Mouse (Mus musculus) forebrain, embryonic 15.5 days (tissue): ENCODE measurements around the gene Myom1. TPM values are rescaled to one million over a fixed set of nuclear protein-coding genes. Genes with fewer than 3 reads are reported as not detected.

Source experiments
- ATAC-seq: fragments of 200-750 bp; cut with Nextera tagmentation; replicated peaks from 2 replicates; pipeline ENCODE4 v1.8.0; 2017; ENCODE audit warnings: mild to moderate bottlenecking, moderate TSS enrichment, moderate library complexity
- H3K27ac ChIP-seq: fragments of 300-500 bp; sonication (generic); replicated peaks from 2 replicates; pipeline ENCODE4 v1.5.1; 2015; ENCODE audit warnings: mild to moderate bottlenecking, inconsistent platforms
- H3K27me3 ChIP-seq: fragments of 300-500 bp; sonication (generic); 2 replicates; pipeline ENCODE4 v1.6.1; 2015; ENCODE audit warnings: inconsistent platforms
- H3K36me3 ChIP-seq: fragments of 300-500 bp; sonication (generic); 2 replicates; pipeline ENCODE4 v1.6.1; 2015; ENCODE audit warnings: mild to moderate bottlenecking, inconsistent platforms
- H3K4me1 ChIP-seq: fragments of 300-500 bp; sonication (generic); 2 replicates; pipeline ENCODE4 v1.6.1; 2015; ENCODE audit warnings: inconsistent platforms
- H3K4me2 ChIP-seq: fragments of 300-500 bp; sonication (generic); replicated peaks from 2 replicates; pipeline ENCODE4 v1.6.1; 2015; ENCODE audit warnings: mild to moderate bottlenecking, inconsistent platforms
- H3K4me3 ChIP-seq: fragments of 300-500 bp; sonication (generic); 2 replicates; pipeline ENCODE4 v1.5.1; 2015; ENCODE audit warnings: mild to moderate bottlenecking, inconsistent platforms
- H3K9ac ChIP-seq: fragments of 300-500 bp; sonication (generic); replicated peaks from 2 replicates; pipeline ENCODE4 v1.6.1; 2015; ENCODE audit warnings: mild to moderate bottlenecking, inconsistent platforms
- H3K9me3 ChIP-seq: fragments of 300-500 bp; sonication (generic); 2 replicates; pipeline ENCODE4 v1.6.1; 2016; ENCODE audit warnings: inconsistent platforms
- WGBS: fragments of 180-500 bp; shearing (Covaris S2); methylation state at CpG from one replicate; pipeline ENCODE4 v1.1.7; 2015; ENCODE audit warnings: mixed read lengths; 5-methylcytosine and 5-hydroxymethylcytosine counted together
- polyA plus RNA-seq: library from polyadenylated mRNA; unstranded; fragments of >200 nt; fragmentation: Nextera tagmentation; extraction: Ambion mirVana; gene quantifications from 2 replicates; pipeline ENCODE4 v1.2.1, GENCODE M21; 2015

Gene Myom1
- polyA plus RNA-seq, 1 experiment from 2014 or later = 1.7 TPM

- no peak for ATAC-seq
- 83% methylated on average over 1 of the region's 1 CpGs for WGBS
- Histone ChIP-seq H3K4me1 (no peaks in the 10 kb centered on the region), H3K27ac (no peak overlapping the region), H3K9ac (no peak overlapping the region), H3K27me3 (no peaks in the 10 kb centered on the region), H3K36me3 (no peaks in the 10 kb centered on the region), H3K9me3 (no peaks in the 10 kb centered on the region), H3K4me3 (no peak overlapping the region), H3K4me2 (no peak overlapping the region)
Measured at GRCm38 (mm10) chr17:71124674-71125073, 122.2 kb downstream of the Myom1 start.

DNA sequence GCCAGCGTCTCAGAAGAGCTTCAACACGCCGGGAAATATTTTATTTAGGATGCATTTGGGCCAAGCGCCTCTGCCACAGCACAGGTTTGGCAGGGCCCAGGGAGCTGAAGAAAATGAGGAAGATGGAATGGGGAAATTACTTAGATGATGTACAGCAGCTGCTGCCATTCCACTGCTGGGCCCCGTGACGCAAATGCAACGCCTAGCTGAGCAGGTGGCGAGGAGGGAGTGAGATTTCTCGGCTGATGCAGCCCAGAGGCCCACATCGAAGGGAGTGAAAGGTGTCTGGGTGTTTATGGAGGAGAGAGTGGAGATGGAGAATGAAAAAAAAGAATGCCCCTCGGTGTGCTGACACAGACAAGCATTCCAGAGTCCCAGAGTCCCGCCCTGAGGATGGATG, 123.1 kb downstream of the Myom1 start:
- H3K27me3 ChIP-seq = no peaks in the 10 kb centered on the region
- ATAC-seq = no peak
- WGBS = 76% methylated on average over 12 of the region's 12 CpGs

GRCm38 (mm10) chr17:71126001-71126400, 123.6 kb downstream of the Myom1 start:
- H3K9me3 ChIP-seq = no peaks in the 10 kb centered on the region
- no peaks in the 10 kb centered on the region for H3K36me3 ChIP-seq
- 85% methylated on average over 12 of the region's 12 CpGs for WGBS
- ATAC-seq = no peak
- H3K27me3 ChIP-seq = no peaks in the 10 kb centered on the region
- H3K27ac ChIP-seq = no peak overlapping the region
- no peak overlapping the region for H3K9ac ChIP-seq
- H3K4me2 ChIP-seq = no peak overlapping the region
- no peak overlapping the region for H3K4me3 ChIP-seq
- H3K4me1 ChIP-seq = no peaks in the 10 kb centered on the region

More for the DNA sequence above, 123.1 kb downstream of the Myom1 start:
- Histone ChIP-seq H3K9me3 (no peaks in the 10 kb centered on the region), H3K27ac (no peak overlapping the region), H3K4me3 (no peak overlapping the region), H3K4me1 (no peaks in the 10 kb centered on the region), H3K36me3 (no peaks in the 10 kb centered on the region), H3K4me2 (no peak overlapping the region), H3K9ac (no peak overlapping the region)

GRCm38 (mm10) chr17:71127464-71128110, 125.2 kb downstream of the Myom1 start:
- H3K27me3 ChIP-seq = no peaks in the 10 kb centered on the region
- ATAC-seq = no peak
- H3K27ac ChIP-seq = no peak overlapping the region
- no peak overlapping the region for H3K4me3 ChIP-seq
- no peaks in the 10 kb centered on the region for H3K9me3 ChIP-seq
- H3K9ac ChIP-seq = no peak overlapping the region
- WGBS = 84% methylated on average over 7 of the region's 7 CpGs
- H3K4me2 ChIP-seq = no peak overlapping the region
- no peaks in the 10 kb centered on the region for H3K4me1 ChIP-seq
- H3K36me3 ChIP-seq = no peaks in the 10 kb centered on the region

GRCm38 (mm10) chr17:71129489-71130261, 127.2 kb downstream of the Myom1 start:
- no peak overlapping the region for H3K27ac ChIP-seq
- no peak overlapping the region for H3K4me3 ChIP-seq
- 71% methylated on average over 9 of the region's 9 CpGs for WGBS
- H3K36me3 ChIP-seq = no peaks in the 10 kb centered on the region
- no peaks in the 10 kb centered on the region for H3K27me3 ChIP-seq
- no peaks in the 10 kb centered on the region for H3K9me3 ChIP-seq
- H3K9ac ChIP-seq = no peak overlapping the region
- H3K4me1 ChIP-seq = no peaks in the 10 kb centered on the region
- ATAC-seq = no peak
- no peak overlapping the region for H3K4me2 ChIP-seq

- Histone ChIP-seq H3K36me3 (no peaks in the 10 kb centered on the region), H3K4me1 (no peaks in the 10 kb centered on the region), H3K4me3 (no peak overlapping the region), H3K27ac (no peak overlapping the region), H3K9me3 (no peaks in the 10 kb centered on the region), H3K27me3 (no peaks in the 10 kb centered on the region), H3K9ac (no peak overlapping the region), H3K4me2 (no peak overlapping the region)
- no peak for ATAC-seq
Measured at GRCm38 (mm10) chr17:71132221-71132620, 129.8 kb downstream of the Myom1 start.

DNA sequence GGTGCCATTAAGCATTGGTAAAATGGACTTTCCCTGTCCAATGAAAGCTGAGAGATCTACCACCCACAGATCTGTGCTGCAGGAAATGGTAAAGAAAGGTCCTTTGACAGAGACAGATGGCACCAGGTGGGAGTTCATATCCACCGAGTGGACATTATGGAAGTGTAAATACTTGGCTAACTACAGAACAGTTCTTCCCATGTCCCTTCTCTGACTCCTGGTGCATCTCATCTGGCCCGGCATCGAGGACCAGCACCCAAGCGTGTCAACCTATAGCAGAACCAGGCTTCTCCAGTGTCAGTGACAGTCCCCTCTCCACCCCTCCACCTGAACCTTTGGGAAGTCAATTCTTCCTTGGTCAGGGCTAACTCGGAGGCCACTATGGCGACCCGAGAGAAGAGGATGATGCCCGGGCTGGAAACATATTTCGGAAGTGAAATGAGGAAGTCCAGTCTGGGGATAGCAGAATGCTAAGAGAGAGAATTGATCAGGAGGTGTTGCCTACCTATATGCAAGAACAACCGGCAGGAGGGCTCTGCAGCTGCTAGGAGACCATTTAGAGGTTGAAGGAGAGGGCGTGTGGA, 130.5 kb downstream of the Myom1 start:
- no peaks in the 10 kb centered on the region for H3K9me3 ChIP-seq
- H3K4me3 ChIP-seq = no peak overlapping the region
- H3K4me2 ChIP-seq = no peak overlapping the region
- no peaks in the 10 kb centered on the region for H3K36me3 ChIP-seq
- no peak overlapping the region for H3K9ac ChIP-seq
- H3K27me3 ChIP-seq = no peaks in the 10 kb centered on the region
- H3K27ac ChIP-seq = no peak overlapping the region
- no peak for ATAC-seq
- no peaks in the 10 kb centered on the region for H3K4me1 ChIP-seq
- 91% methylated on average over 11 of the region's 11 CpGs for WGBS

- H3K4me1 ChIP-seq = no peaks in the 10 kb centered on the region
- H3K9me3 ChIP-seq = no peaks in the 10 kb centered on the region
- no peaks in the 10 kb centered on the region for H3K36me3 ChIP-seq
- H3K9ac ChIP-seq = no peak overlapping the region
- no peak for ATAC-seq
- no peak overlapping the region for H3K4me3 ChIP-seq
- no peak overlapping the region for H3K4me2 ChIP-seq
- 94% methylated on average over 3 of the region's 3 CpGs for WGBS
- H3K27me3 ChIP-seq = no peaks in the 10 kb centered on the region
- no peak overlapping the region for H3K27ac ChIP-seq
Measured at GRCm38 (mm10) chr17:71134441-71134955, 132.1 kb downstream of the Myom1 start.

GRCm38 (mm10) chr17:71135108-71135507, 132.7 kb downstream of the Myom1 start:
- Histone ChIP-seq H3K9ac (no peak overlapping the region), H3K27me3 (no peaks in the 10 kb centered on the region), H3K9me3 (no peaks in the 10 kb centered on the region), H3K4me1 (no peaks in the 10 kb centered on the region), H3K4me3 (no peak overlapping the region), H3K36me3 (no peaks in the 10 kb centered on the region), H3K4me2 (no peak overlapping the region), H3K27ac (no peak overlapping the region)
- 79% methylated on average over 5 of the region's 5 CpGs for WGBS
- no peak for ATAC-seq

DNA sequence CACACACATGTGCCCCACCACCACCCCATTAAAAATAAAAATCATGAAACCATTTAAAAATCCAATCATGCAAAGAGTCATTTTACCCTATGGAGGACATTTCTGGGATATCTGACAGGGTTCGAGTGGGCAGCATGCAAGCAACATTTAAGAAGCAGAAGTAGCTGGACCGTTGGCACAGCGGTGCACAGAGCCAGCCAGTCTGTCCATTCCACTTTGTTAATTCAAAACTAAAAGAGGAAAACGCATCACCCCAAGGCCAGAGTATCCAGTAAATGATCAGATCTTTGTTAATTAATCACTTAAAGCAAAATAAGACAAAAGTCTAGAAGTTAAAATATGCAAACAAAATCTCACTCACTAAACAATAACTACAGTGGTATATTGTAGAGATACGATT, 133.4 kb downstream of the Myom1 start:
- H3K27me3 ChIP-seq = no peaks in the 10 kb centered on the region
- H3K27ac ChIP-seq = no peak overlapping the region
- H3K36me3 ChIP-seq = no peaks in the 10 kb centered on the region
- H3K4me2 ChIP-seq = no peak overlapping the region
- no peaks in the 10 kb centered on the region for H3K4me1 ChIP-seq
- ATAC-seq = no peak
- no peaks in the 10 kb centered on the region for H3K9me3 ChIP-seq
- H3K4me3 ChIP-seq = no peak overlapping the region
- 86% methylated on average over 5 of the region's 5 CpGs for WGBS
- H3K9ac ChIP-seq = no peak overlapping the region

GRCm38 (mm10) chr17:71136384-71137333, 134.2 kb downstream of the Myom1 start:
- Histone ChIP-seq H3K27ac (no peak overlapping the region), H3K27me3 (no peaks in the 10 kb centered on the region), H3K4me3 (no peak overlapping the region), H3K4me2 (no peak overlapping the region), H3K36me3 (no peaks in the 10 kb centered on the region), H3K9ac (no peak overlapping the region), H3K9me3 (no peaks in the 10 kb centered on the region), H3K4me1 (no peaks in the 10 kb centered on the region)
- WGBS = 90% methylated on average over 16 of the region's 16 CpGs
- no peak for ATAC-seq
